Mouse (Mus musculus): ENCODE measurements around the gene Cdkn1a. TPM values are rescaled to one million over a fixed set of nuclear protein-coding genes. Genes with fewer than 3 reads are reported as not detected.

Gene Cdkn1a
- polyA plus RNA-seq, 1 experiment = 171 TPM

- Histone ChIP-seq H3K4me1 (ENCODE audit: control insufficient read depth, insufficient read depth, low read length) (peaks cover 2% of the 10 kb centered on the region), H3K36me3 (ENCODE audit: control insufficient read depth, insufficient read depth, low read length, poor library complexity, severe bottlenecking) (peaks cover 13% of the 10 kb centered on the region), H3K27ac (ENCODE audit: insufficient read depth, low read length) (no peak overlapping the region), H3K9me3 (replicated peaks; ENCODE audit: control insufficient read depth, insufficient read depth, low read length, poor library complexity, severe bottlenecking) (no peaks in the 10 kb centered on the region), H3K9ac (ENCODE audit: low read depth, poor library complexity, severe bottlenecking) (no peak overlapping the region), H3K4me3 (ENCODE audit: low read depth, low read length) (no peak overlapping the region), H3K27me3 (ENCODE audit: control insufficient read depth, insufficient read depth, low read length, poor library complexity, severe bottlenecking) (no peaks in the 10 kb centered on the region)
- no peak for TF ChIP-seq CTCF (IDR thresholded peaks at IDR 0.05; ENCODE audit: low read depth, low read length)
- no peak for TF ChIP-seq EP300 (IDR thresholded peaks at IDR 0.05; ENCODE audit: insufficient read depth, low read depth, low read length)
- no peak for TF ChIP-seq POLR2A (IDR thresholded peaks at IDR 0.05; ENCODE audit: insufficient read depth, low read length)
Measured at GRCm38 (mm10) chr17:29049923-29050322, 40.9 kb upstream of the Cdkn1a start.

GRCm38 (mm10) chr17:29050791-29051190 is 40.0 kb upstream of the Cdkn1a start:
- no peak overlapping the region for H3K27ac ChIP-seq (ENCODE audit: insufficient read depth, low read length)
- H3K9ac ChIP-seq (ENCODE audit: low read depth, poor library complexity, severe bottlenecking) = no peak overlapping the region
- no peaks in the 10 kb centered on the region for H3K27me3 ChIP-seq (ENCODE audit: control insufficient read depth, insufficient read depth, low read length, poor library complexity, severe bottlenecking)
- H3K9me3 ChIP-seq (replicated peaks; ENCODE audit: control insufficient read depth, insufficient read depth, low read length, poor library complexity, severe bottlenecking) = no peaks in the 10 kb centered on the region
- H3K4me1 ChIP-seq (ENCODE audit: control insufficient read depth, insufficient read depth, low read length) = peaks cover 2% of the 10 kb centered on the region
- no peak overlapping the region for H3K4me3 ChIP-seq (ENCODE audit: low read depth, low read length)
- H3K36me3 ChIP-seq (ENCODE audit: control insufficient read depth, insufficient read depth, low read length, poor library complexity, severe bottlenecking) = peaks cover 5% of the 10 kb centered on the region; the same call in 1 of the 2 replicates
- TF ChIP-seq POLR2A (IDR thresholded peaks at IDR 0.05; ENCODE audit: insufficient read depth, low read length) = no peak
- TF ChIP-seq CTCF (IDR thresholded peaks at IDR 0.05; ENCODE audit: low read depth, low read length) = no peak
- no peak for TF ChIP-seq EP300 (IDR thresholded peaks at IDR 0.05; ENCODE audit: insufficient read depth, low read depth, low read length)

- no peaks in the 10 kb centered on the region for H3K36me3 ChIP-seq (ENCODE audit: control insufficient read depth, insufficient read depth, low read length, poor library complexity, severe bottlenecking)
- H3K9ac ChIP-seq (ENCODE audit: low read depth, poor library complexity, severe bottlenecking) = no peak overlapping the region
Measured at GRCm38 (mm10) chr17:29053067-29053466, 37.7 kb upstream of the Cdkn1a start.

GRCm38 (mm10) chr17:29053841-29054240 is 36.9 kb upstream of the Cdkn1a start:
- no peak for TF ChIP-seq CTCF (IDR thresholded peaks at IDR 0.05; ENCODE audit: low read depth, low read length)
- H3K4me1 ChIP-seq (ENCODE audit: control insufficient read depth, insufficient read depth, low read length) = peaks cover 7% of the 10 kb centered on the region
- no peak overlapping the region for H3K4me3 ChIP-seq (ENCODE audit: low read depth, low read length)
- H3K27me3 ChIP-seq (ENCODE audit: control insufficient read depth, insufficient read depth, low read length, poor library complexity, severe bottlenecking) = no peaks in the 10 kb centered on the region
- H3K27ac ChIP-seq (ENCODE audit: insufficient read depth, low read length) = no peak overlapping the region
- no peak overlapping the region for H3K9ac ChIP-seq (ENCODE audit: low read depth, poor library complexity, severe bottlenecking)
- no peaks in the 10 kb centered on the region for H3K9me3 ChIP-seq (replicated peaks; ENCODE audit: control insufficient read depth, insufficient read depth, low read length, poor library complexity, severe bottlenecking)
- no peaks in the 10 kb centered on the region for H3K36me3 ChIP-seq (ENCODE audit: control insufficient read depth, insufficient read depth, low read length, poor library complexity, severe bottlenecking)

More at GRCm38 (mm10) chr17:29053067-29053466, 37.7 kb upstream of the Cdkn1a start:
- H3K4me3 ChIP-seq (ENCODE audit: low read depth, low read length) = no peak overlapping the region
- no peak overlapping the region for H3K27ac ChIP-seq (ENCODE audit: insufficient read depth, low read length)
- H3K4me1 ChIP-seq (ENCODE audit: control insufficient read depth, insufficient read depth, low read length) = peaks cover 7% of the 10 kb centered on the region
- no peak for TF ChIP-seq POLR2A (IDR thresholded peaks at IDR 0.05; ENCODE audit: insufficient read depth, low read length)
- TF ChIP-seq EP300 (IDR thresholded peaks at IDR 0.05; ENCODE audit: insufficient read depth, low read depth, low read length) = no peak
- no peak for TF ChIP-seq CTCF (IDR thresholded peaks at IDR 0.05; ENCODE audit: low read depth, low read length)
- no peaks in the 10 kb centered on the region for H3K9me3 ChIP-seq (replicated peaks; ENCODE audit: control insufficient read depth, insufficient read depth, low read length, poor library complexity, severe bottlenecking)
- H3K27me3 ChIP-seq (ENCODE audit: control insufficient read depth, insufficient read depth, low read length, poor library complexity, severe bottlenecking) = no peaks in the 10 kb centered on the region

- no peak overlapping the region for H3K27ac ChIP-seq (ENCODE audit: insufficient read depth, low read length)
- H3K4me3 ChIP-seq (ENCODE audit: low read depth, low read length) = no peak overlapping the region
- H3K36me3 ChIP-seq (ENCODE audit: control insufficient read depth, insufficient read depth, low read length, poor library complexity, severe bottlenecking) = no peaks in the 10 kb centered on the region
- TF ChIP-seq EP300 (IDR thresholded peaks at IDR 0.05; ENCODE audit: insufficient read depth, low read depth, low read length) = no peak
- no peak for TF ChIP-seq POLR2A (IDR thresholded peaks at IDR 0.05; ENCODE audit: insufficient read depth, low read length)
- TF ChIP-seq CTCF (IDR thresholded peaks at IDR 0.05; ENCODE audit: low read depth, low read length) = no peak
- H3K9me3 ChIP-seq (replicated peaks; ENCODE audit: control insufficient read depth, insufficient read depth, low read length, poor library complexity, severe bottlenecking) = no peaks in the 10 kb centered on the region
- H3K4me1 ChIP-seq (ENCODE audit: control insufficient read depth, insufficient read depth, low read length) = peaks cover 7% of the 10 kb centered on the region
- no peaks in the 10 kb centered on the region for H3K27me3 ChIP-seq (ENCODE audit: control insufficient read depth, insufficient read depth, low read length, poor library complexity, severe bottlenecking)
- no peak overlapping the region for H3K9ac ChIP-seq (ENCODE audit: low read depth, poor library complexity, severe bottlenecking)
Measured at GRCm38 (mm10) chr17:29054429-29054828, 36.3 kb upstream of the Cdkn1a start.

GRCm38 (mm10) chr17:29055586-29055985 is 35.2 kb upstream of the Cdkn1a start:
- Histone ChIP-seq H3K27ac (ENCODE audit: insufficient read depth, low read length) (no peak overlapping the region), H3K27me3 (ENCODE audit: control insufficient read depth, insufficient read depth, low read length, poor library complexity, severe bottlenecking) (no peaks in the 10 kb centered on the region), H3K9ac (ENCODE audit: low read depth, poor library complexity, severe bottlenecking) (no peak overlapping the region), H3K36me3 (ENCODE audit: control insufficient read depth, insufficient read depth, low read length, poor library complexity, severe bottlenecking) (no peaks in the 10 kb centered on the region), H3K9me3 (replicated peaks; ENCODE audit: control insufficient read depth, insufficient read depth, low read length, poor library complexity, severe bottlenecking) (no peaks in the 10 kb centered on the region), H3K4me3 (ENCODE audit: low read depth, low read length) (no peak overlapping the region), H3K4me1 (ENCODE audit: control insufficient read depth, insufficient read depth, low read length) (peaks cover 7% of the 10 kb centered on the region)
- TF ChIP-seq CTCF (IDR thresholded peaks at IDR 0.05; ENCODE audit: low read depth, low read length) (no peak), POLR2A (IDR thresholded peaks at IDR 0.05; ENCODE audit: insufficient read depth, low read length) (no peak), EP300 (IDR thresholded peaks at IDR 0.05; ENCODE audit: insufficient read depth, low read depth, low read length) (no peak)
